Mouse (Mus musculus) liver, embryonic 14.5 days (tissue): Measurements from ENCODE around the gene Gna14. TPM values are rescaled to one million over a fixed set of nuclear protein-coding genes. Genes with fewer than 3 reads are reported as not detected.

Experiments
- ATAC-seq: fragments of 200-750 bp; cut with Nextera tagmentation; 2 replicates; pipeline ENCODE4 v1.8.0; 2017; ENCODE audit warnings: moderate number of reproducible peaks, mild to moderate bottlenecking, moderate library complexity; ENCODE audit not compliant: insufficient read depth
- DNase-seq, 3 experiments: peaks; one replicate each; pipeline ENCODE4 v3.0.0-alpha.2; 2012 to 2013; ENCODE audit warnings: low read depth in 3 of 3, low spot score in 3 of 3
- H3K27ac ChIP-seq: fragments of 300-500 bp; sonication (generic); 2 replicates; pipeline ENCODE4 v1.5.1; 2014; ENCODE audit warnings: moderate library complexity, mild to moderate bottlenecking, control low read depth, inconsistent platforms
- H3K27me3 ChIP-seq: fragments of 300-500 bp; sonication (generic); 2 replicates; pipeline ENCODE4 v1.6.1; 2014; ENCODE audit warnings: mild to moderate bottlenecking, low read length, moderate library complexity; ENCODE audit not compliant: control insufficient read depth, insufficient read depth
- H3K36me3 ChIP-seq: fragments of 300-500 bp; sonication (generic); replicated peaks from 2 replicates; pipeline ENCODE4 v1.6.1; 2014; ENCODE audit warnings: low read depth; ENCODE audit not compliant: control insufficient read depth, insufficient read depth
- H3K4me1 ChIP-seq, 2 experiments: fragments of 200-500 bp in 1 of 2; fragments of 300-500 bp in 1 of 2; sonication (generic) in 1 of 2; replicated peaks; 2 replicates each; pipeline ENCODE4 v1.6.1; 2012 to 2014; ENCODE audit warnings: antibody characterized with exemption in 1 of 2, inconsistent platforms in 1 of 2, low read length in 1 of 2; ENCODE audit not compliant: control insufficient read depth in 2 of 2, insufficient read depth in 2 of 2
- H3K4me2 ChIP-seq: fragments of 300-500 bp; sonication (generic); 2 replicates; pipeline ENCODE4 v1.6.1; 2014; ENCODE audit warnings: low read depth, mild to moderate bottlenecking, control low read depth, moderate library complexity
- H3K4me3 ChIP-seq, 2 experiments: fragments of 200-500 bp in 1 of 2; fragments of 300-500 bp in 1 of 2; sonication (generic) in 1 of 2; 2 replicates each; pipeline ENCODE4 v1.5.1; 2012 to 2014; ENCODE audit warnings: low read depth in 2 of 2, low read length in 2 of 2, mild to moderate bottlenecking in 2 of 2, control low read depth in 1 of 2, inconsistent platforms in 1 of 2, moderate library complexity in 1 of 2; ENCODE audit not compliant: insufficient read depth in 1 of 2
- H3K9ac ChIP-seq: fragments of 300-500 bp; sonication (generic); replicated peaks from 2 replicates; pipeline ENCODE4 v1.6.1; 2014; ENCODE audit warnings: mild to moderate bottlenecking, control low read depth, moderate library complexity
- H3K9me3 ChIP-seq: fragments of 300-500 bp; sonication (generic); 2 replicates; pipeline ENCODE4 v1.6.1; 2016; ENCODE audit warnings: low read length, mixed read lengths; ENCODE audit not compliant: control insufficient read depth
- CTCF ChIP-seq: IDR thresholded peaks from 2 replicates; pipeline ENCODE4 v1.5.1; 2016; ENCODE audit warnings: antibody characterized with exemption, low read depth, control low read depth
- EP300 ChIP-seq: IDR thresholded peaks from 2 replicates; pipeline ENCODE4 v1.6.1; 2016; ENCODE audit warnings: antibody characterized with exemption, low read depth
- WGBS: fragments of 180-500 bp; shearing (Covaris S2); extraction: QIAGEN DNeasy Blood & Tissue Kit; methylation state at CpG from one replicate; pipeline ENCODE4 v1.1.7; 2014; ENCODE audit not compliant: insufficient replicate concordance; 5-methylcytosine and 5-hydroxymethylcytosine counted together
- polyA plus RNA-seq, 2 experiments: library from polyadenylated mRNA; depleted of rRNA in 1 of 2; stranded (reverse) in 1 of 2; unstranded in 1 of 2; fragments of >200 nt; fragmentation: Nextera tagmentation in 1 of 2; extraction: Ambion mirVana in 1 of 2; gene quantifications; 2 replicates each; pipeline versions ENCODE4 v1.2.1 to v1.2.3; 2012 to 2014

Gna14 gene
- polyA plus RNA-seq, 2 experiments = 0.85 to 0.87 TPM

GRCm38 (mm10) chr19:16602026-16602425 is 166.5 kb downstream of the Gna14 start:
- ATAC-seq = no peak
- WGBS = 61% methylated on average over 8 of the region's 8 CpGs

GRCm38 (mm10) chr19:16607634-16608033 is 172.1 kb downstream of the Gna14 start:
- Histone ChIP-seq H3K4me2 (no peak overlapping the region), H3K36me3 (no peaks in the 10 kb centered on the region), H3K9me3 (no peaks in the 10 kb centered on the region), H3K9ac (no peak overlapping the region), H3K27me3 (no peaks in the 10 kb centered on the region), H3K4me3 (no peak overlapping the region), H3K4me1 (no peaks in the 10 kb centered on the region), H3K27ac (no peak overlapping the region)
- DNase-seq (no peak), ATAC-seq (no peak)
- no peak for TF ChIP-seq CTCF
- no peak for TF ChIP-seq EP300
- WGBS = 81% methylated on average over 6 of the region's 6 CpGs

More at GRCm38 (mm10) chr19:16602026-16602425, 166.5 kb downstream of the Gna14 start:
- Histone ChIP-seq H3K9ac (no peak overlapping the region), H3K4me2 (no peak overlapping the region), H3K27ac (no peak overlapping the region), H3K4me3 (no peak overlapping the region), H3K4me1 (no peaks in the 10 kb centered on the region), H3K27me3 (no peaks in the 10 kb centered on the region), H3K36me3 (no peaks in the 10 kb centered on the region), H3K9me3 (no peaks in the 10 kb centered on the region)
- no peak for DNase-seq
- TF ChIP-seq EP300 (no peak), CTCF (no peak)

DNA sequence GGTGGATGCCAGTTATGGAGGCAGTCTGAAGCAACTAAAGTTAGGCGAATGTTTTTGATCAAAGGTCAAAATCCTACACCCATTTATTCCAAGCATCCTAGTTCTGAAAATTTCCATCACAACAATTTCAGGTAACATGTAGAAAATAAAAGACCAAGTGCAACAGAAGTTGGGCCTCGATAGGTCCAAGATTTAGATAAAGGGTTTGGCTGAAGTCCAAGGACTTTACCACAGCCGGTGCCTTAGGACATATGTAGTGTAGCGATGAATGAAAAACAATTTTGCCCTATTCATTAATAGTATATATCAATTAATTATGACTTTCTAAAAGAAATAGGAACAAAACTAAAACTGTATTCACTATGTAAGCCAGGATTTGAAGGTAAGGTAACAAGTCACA is 187.6 kb downstream of the Gna14 start:
- Histone ChIP-seq H3K9ac (no peak overlapping the region), H3K27ac (no peak overlapping the region), H3K4me3 (no peak overlapping the region), H3K9me3 (no peaks in the 10 kb centered on the region), H3K4me2 (no peak overlapping the region), H3K27me3 (no peaks in the 10 kb centered on the region), H3K4me1 (peaks cover 8 to 10% of the 10 kb centered on the region in 2 experiments), H3K36me3 (no peaks in the 10 kb centered on the region; the same call in 1 of the 2 replicates)
- DNase-seq (no peak), ATAC-seq (no peak)
- TF ChIP-seq CTCF = no peak
- no peak for TF ChIP-seq EP300
- WGBS = 61% methylated on average over 4 of the region's 4 CpGs

GRCm38 (mm10) chr19:16624994-16625393 is 189.4 kb downstream of the Gna14 start:
- no peak overlapping the region for H3K4me2 ChIP-seq
- ATAC-seq (no peak), DNase-seq (no peak)

GRCm38 (mm10) chr19:16625610-16626395 is 190.2 kb downstream of the Gna14 start:
- peak; percentile 50 to 58 (median 57) for DNase-seq
- H3K4me3 ChIP-seq = no peak overlapping the region
- 24% methylated on average over 14 of the region's 14 CpGs for WGBS
- TF ChIP-seq EP300 (no peak), CTCF (no peak)
- H3K4me1 ChIP-seq = peaks cover 8 to 10% of the 10 kb centered on the region in 2 experiments
- H3K27ac ChIP-seq = no peak overlapping the region; the same call in 1 of the 2 replicates
- no peak overlapping the region for H3K9ac ChIP-seq
- H3K36me3 ChIP-seq = no peaks in the 10 kb centered on the region
- peak overlapping the region; percentile 36 for H3K4me2 ChIP-seq
- H3K9me3 ChIP-seq = no peaks in the 10 kb centered on the region
- peak; percentile 91 for ATAC-seq
- H3K27me3 ChIP-seq = no peaks in the 10 kb centered on the region

More at GRCm38 (mm10) chr19:16624994-16625393, 189.4 kb downstream of the Gna14 start:
- TF ChIP-seq EP300 (no peak), CTCF (no peak)
- no peak overlapping the region for H3K9ac ChIP-seq
- H3K27ac ChIP-seq = no peak overlapping the region
- no peak overlapping the region for H3K4me3 ChIP-seq
- H3K36me3 ChIP-seq = no peaks in the 10 kb centered on the region
- H3K9me3 ChIP-seq = no peaks in the 10 kb centered on the region
- peaks cover 8 to 10% of the 10 kb centered on the region in 2 experiments for H3K4me1 ChIP-seq
- no peaks in the 10 kb centered on the region for H3K27me3 ChIP-seq
